ENCODE assay signal across 8 mouse cellular contexts in the genomic region with DNA sequence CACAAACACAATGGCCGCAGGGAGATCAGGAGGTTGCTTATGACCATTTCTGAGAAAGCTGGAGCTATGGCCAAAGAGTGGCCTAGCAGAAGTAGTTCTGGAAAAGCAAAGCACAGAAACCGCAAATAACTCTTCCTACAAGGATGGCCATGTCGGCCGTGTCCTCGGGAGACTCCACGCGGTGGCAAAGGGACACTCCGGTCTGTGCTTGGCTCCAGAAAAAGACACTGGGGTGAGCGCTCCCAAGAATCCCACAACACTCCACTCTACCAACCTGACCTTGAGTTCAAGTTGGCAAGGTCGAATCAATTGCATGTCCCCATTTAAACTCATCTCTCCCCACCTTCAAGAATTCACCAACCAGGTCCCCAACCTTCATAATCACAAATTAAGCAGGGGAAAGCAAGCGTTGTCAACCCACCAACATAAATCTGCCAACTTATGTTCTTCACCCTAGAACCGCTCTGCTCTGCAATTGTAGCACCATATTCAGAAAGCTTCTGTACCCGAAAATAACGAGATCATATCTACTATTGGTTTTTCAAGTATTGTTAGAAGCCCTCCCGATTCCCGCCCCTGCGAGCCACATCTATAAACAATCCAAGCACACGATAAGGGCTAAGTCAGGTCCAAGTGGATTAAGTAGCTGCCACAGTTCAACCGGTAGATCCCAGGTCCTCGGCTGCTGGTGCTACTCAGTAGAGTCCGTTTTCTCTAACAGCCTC. TPM values are rescaled to one million over a fixed set of nuclear protein-coding genes. Genes with fewer than 3 reads are reported as not detected.
DNase-seq lines count a peak whose midpoint lies in the region; ATAC-seq and TF ChIP-seq lines count a peak whose summit lies in the region.

No protein-coding gene starts in this region.

- no peaks in the 10 kb centered on the region for H3K36me3 ChIP-seq in embryonic facial prominence, embryonic 14.5 days (ENCODE audit: control insufficient read depth, insufficient read depth, low read length)
- H3K36me3 ChIP-seq in hindbrain, embryonic 11.5 days (ENCODE audit: control insufficient read depth, insufficient read depth, low read length) = no peaks in the 10 kb centered on the region
- no peaks in the 10 kb centered on the region for H3K36me3 ChIP-seq in liver, postnatal 0 days (replicated peaks; ENCODE audit: insufficient read depth, low read length)

- H3K9ac ChIP-seq in embryonic facial prominence, embryonic 14.5 days (ENCODE audit: low read depth, low read length) = peak overlapping the region; percentile 79
- H3K9ac ChIP-seq in hindbrain, embryonic 11.5 days (ENCODE audit: low read depth, low read length) = peak overlapping the region; percentile 80
- H3K9ac ChIP-seq in liver, postnatal 0 days (replicated peaks) = peak overlapping the region; percentile 83

- H3K4me1 ChIP-seq in embryonic facial prominence, embryonic 14.5 days (ENCODE audit: control insufficient read depth, insufficient read depth, low read length) = peaks cover 19% of the 10 kb centered on the region
- peaks cover 5% of the 10 kb centered on the region; the same call in 1 of the 2 replicates for H3K4me1 ChIP-seq in hindbrain, embryonic 11.5 days (replicated peaks; ENCODE audit: control insufficient read depth, insufficient read depth, low read length)
- H3K4me1 ChIP-seq in liver, postnatal 0 days (ENCODE audit: insufficient read depth) = peaks cover 14% of the 10 kb centered on the region

- H3K27ac ChIP-seq in embryonic facial prominence, embryonic 14.5 days (replicated peaks; ENCODE audit: low read depth, low read length) = peak overlapping the region; percentile 90; the same call in 1 of the 2 replicates
- no peak overlapping the region; the same call in 1 of the 2 replicates for H3K27ac ChIP-seq in hindbrain, embryonic 11.5 days (ENCODE audit: low read depth, low read length)
- peak overlapping the region; percentile 96; the same call in 1 of the 2 replicates for H3K27ac ChIP-seq in liver, postnatal 0 days (ENCODE audit: low read depth)

- DNase-seq in heart, adult 18-20 months = peak; percentile 33 to 43
- DNase-seq in heart, adult 11 months = no peak
- peak; percentile 37 for DNase-seq in MN1 (ENCODE audit: low spot score)
- no peak for DNase-seq in embryonic facial prominence, embryonic 14.5 days (ENCODE audit: low spot score)
- DNase-seq in hindbrain, embryonic 11.5 days (ENCODE audit: low spot score) = peak; percentile 41
- DNase-seq in liver, postnatal 0 days = peak; percentile 34
- no peak for DNase-seq in layer of hippocampus, adult 9-10 months (ENCODE audit: low spot score)

- TF ChIP-seq EP300 in liver, postnatal 0 days (IDR thresholded peaks at IDR 0.05; ENCODE audit: low read depth) = no peak

- H3K27me3 ChIP-seq in embryonic facial prominence, embryonic 14.5 days (replicated peaks; ENCODE audit: control insufficient read depth, insufficient read depth, low read length) = 0 out of 2 replicates have a peak, but pooled peaks cover 4% of the 10 kb centered on the region
- H3K27me3 ChIP-seq in hindbrain, embryonic 11.5 days (ENCODE audit: control insufficient read depth, insufficient read depth, low read length) = no peaks in the 10 kb centered on the region
- no peaks in the 10 kb centered on the region for H3K27me3 ChIP-seq in liver, postnatal 0 days (ENCODE audit: insufficient read depth, low read length)

- WGBS in embryonic facial prominence, embryonic 14.5 days = 13% methylated on average over 21 of the region's 21 CpGs
- 14% methylated on average over 21 of the region's 21 CpGs for WGBS in hindbrain, embryonic 11.5 days
- WGBS in liver, postnatal 0 days (ENCODE audit: insufficient replicate concordance) = 9% methylated on average over 21 of the region's 21 CpGs

- peak overlapping the region; percentile 99 for H3K4me2 ChIP-seq in embryonic facial prominence, embryonic 14.5 days (ENCODE audit: low read depth, low read length)
- H3K4me2 ChIP-seq in hindbrain, embryonic 11.5 days (replicated peaks; ENCODE audit: low read depth, low read length) = peak overlapping the region; percentile 98
- H3K4me2 ChIP-seq in liver, postnatal 0 days (ENCODE audit: low read depth, low read length) = peak overlapping the region; percentile 85

- peak; percentile 42 for TF ChIP-seq CTCF in liver, postnatal 0 days (IDR thresholded peaks at IDR 0.05; ENCODE audit: low read depth)

- peak overlapping the region; percentile 74 for H3K4me3 ChIP-seq in embryonic facial prominence, embryonic 14.5 days (ENCODE audit: low read depth, low read length)
- H3K4me3 ChIP-seq in hindbrain, embryonic 11.5 days (ENCODE audit: low read depth, low read length) = peak overlapping the region; percentile 74
- H3K4me3 ChIP-seq in liver, postnatal 0 days (ENCODE audit: low read depth, low read length) = peak overlapping the region; percentile 92

- no peaks in the 10 kb centered on the region for H3K9me3 ChIP-seq in embryonic facial prominence, embryonic 14.5 days (ENCODE audit: control insufficient read depth, low read length)
- H3K9me3 ChIP-seq in hindbrain, embryonic 11.5 days (ENCODE audit: control insufficient read depth, low read length) = no peaks in the 10 kb centered on the region
- no peaks in the 10 kb centered on the region for H3K9me3 ChIP-seq in liver, postnatal 0 days (ENCODE audit: low read length)

- no peak for ATAC-seq in embryonic facial prominence, embryonic 14.5 days (ENCODE audit: low read depth)
- ATAC-seq in hindbrain, embryonic 11.5 days (ENCODE audit: low FRiP score) = no peak
- ATAC-seq in liver, postnatal 0 days = no peak
- ATAC-seq in granulocyte monocyte progenitor cell, adult 5-6 weeks (replicated peaks; ENCODE audit: poor library complexity, severe bottlenecking) = no peak

RNA-seq across cellular contexts. Expression of gene Frat2, which starts 1.4 kb away (rescaled TPM):
- total RNA-seq in heart, adult 18-20 months (2021) = 1 to 10 TPM; 2.5 to 3.3 TPM
- 2.8 and 3.2 TPM in 2 replicates for polyA plus RNA-seq in embryonic facial prominence, embryonic 14.5 days (2014; fragmentation: Nextera tagmentation; extraction: Ambion mirVana)
- 5.0 and 6.8 TPM in 2 replicates for polyA plus RNA-seq in hindbrain, embryonic 11.5 days (2014; fragmentation: Nextera tagmentation; extraction: Ambion mirVana)
- polyA plus RNA-seq in liver, postnatal 0 days (2015; fragmentation: Nextera tagmentation; extraction: Ambion mirVana) = 3.3 and 3.7 TPM in 2 replicates
- 18.9 and 20.6 TPM in 2 replicates for total RNA-seq in granulocyte monocyte progenitor cell, adult 5-6 weeks (2014; fragmentation: Nextera tagmentation)
- 25.7 and 33.4 TPM in 2 replicates for total RNA-seq in granulocyte monocyte progenitor cell, adult 5-6 weeks (2017)

RNA-seq across cellular contexts. Expression of gene Frat1, which starts 16.8 kb away (rescaled TPM):
- 1 to 10 TPM; 1.7 to 2.5 TPM for total RNA-seq in heart, adult 18-20 months (2021)
- polyA plus RNA-seq in embryonic facial prominence, embryonic 14.5 days (2014; fragmentation: Nextera tagmentation; extraction: Ambion mirVana) = 4.5 and 6.4 TPM in 2 replicates
- 11.2 and 14.4 TPM in 2 replicates for polyA plus RNA-seq in hindbrain, embryonic 11.5 days (2014; fragmentation: Nextera tagmentation; extraction: Ambion mirVana)
- polyA plus RNA-seq in liver, postnatal 0 days (2015; fragmentation: Nextera tagmentation; extraction: Ambion mirVana) = 7.8 and 8.1 TPM in 2 replicates
- total RNA-seq in granulocyte monocyte progenitor cell, adult 5-6 weeks (2014; fragmentation: Nextera tagmentation) = 2.6 and 5.6 TPM in 2 replicates
- total RNA-seq in granulocyte monocyte progenitor cell, adult 5-6 weeks (2017) = 10.0 and 11.2 TPM in 2 replicates

RNA-seq across cellular contexts. Expression of gene Arhgap19, which starts 44.7 kb away (rescaled TPM):
- 1 to 10 TPM; 2.0 to 2.6 TPM for total RNA-seq in heart, adult 18-20 months (2021)
- 17.5 and 21.2 TPM in 2 replicates for polyA plus RNA-seq in embryonic facial prominence, embryonic 14.5 days (2014; fragmentation: Nextera tagmentation; extraction: Ambion mirVana)
- 31.5 and 33.3 TPM in 2 replicates for polyA plus RNA-seq in hindbrain, embryonic 11.5 days (2014; fragmentation: Nextera tagmentation; extraction: Ambion mirVana)
- polyA plus RNA-seq in liver, postnatal 0 days (2015; fragmentation: Nextera tagmentation; extraction: Ambion mirVana) = 10.5 and 12.9 TPM in 2 replicates
- 19.8 and 25.9 TPM in 2 replicates for total RNA-seq in granulocyte monocyte progenitor cell, adult 5-6 weeks (2014; fragmentation: Nextera tagmentation)
- 43.2 and 55.3 TPM in 2 replicates for total RNA-seq in granulocyte monocyte progenitor cell, adult 5-6 weeks (2017)

RNA-seq across cellular contexts. Expression of gene Rrp12, which starts 49.4 kb away (rescaled TPM):
- 10 to 100 TPM; 16.0 to 18.0 TPM for total RNA-seq in heart, adult 18-20 months (2021)
- polyA plus RNA-seq in embryonic facial prominence, embryonic 14.5 days (2014; fragmentation: Nextera tagmentation; extraction: Ambion mirVana) = 13.8 and 15.0 TPM in 2 replicates
- polyA plus RNA-seq in hindbrain, embryonic 11.5 days (2014; fragmentation: Nextera tagmentation; extraction: Ambion mirVana) = 11.5 and 13.8 TPM in 2 replicates
- 4.1 and 4.3 TPM in 2 replicates for polyA plus RNA-seq in liver, postnatal 0 days (2015; fragmentation: Nextera tagmentation; extraction: Ambion mirVana)
- total RNA-seq in granulocyte monocyte progenitor cell, adult 5-6 weeks (2014; fragmentation: Nextera tagmentation) = 14.8 and 22.3 TPM in 2 replicates
- 18.1 and 20.1 TPM in 2 replicates for total RNA-seq in granulocyte monocyte progenitor cell, adult 5-6 weeks (2017)

Comparison
In these comparisons a context has a peak if more than half of its experiments do, and no peak if none do; other contexts are left out.
1. DNase-seq: peak in heart, adult 18-20 months (2 of 2), MN1 (single experiment), hindbrain, embryonic 11.5 days (single experiment) and liver, postnatal 0 days (single experiment); none in heart, adult 11 months (single experiment), embryonic facial prominence, embryonic 14.5 days (single experiment) and layer of hippocampus, adult 9-10 months (single experiment).
2. Peak in every context shown above with its lines, with median percentiles within 50 percentile points of each other: H3K4me2 ChIP-seq, H3K4me3 ChIP-seq and H3K9ac ChIP-seq.